Mouse (Mus musculus) embryo, embryonic 11 days (tissue): ENCODE results near the gene Cers5.
"Not testable (repeated sequence)": the region's sequence is repeated elsewhere in the genome, so short reads cannot be mapped to it uniquely, and the experiment has no call there.

Experiments used
- DNase-seq: peaks from one replicate; pipeline ENCODE4 v3.0.0-alpha.2; 2015

Gene Cers5

DNA sequence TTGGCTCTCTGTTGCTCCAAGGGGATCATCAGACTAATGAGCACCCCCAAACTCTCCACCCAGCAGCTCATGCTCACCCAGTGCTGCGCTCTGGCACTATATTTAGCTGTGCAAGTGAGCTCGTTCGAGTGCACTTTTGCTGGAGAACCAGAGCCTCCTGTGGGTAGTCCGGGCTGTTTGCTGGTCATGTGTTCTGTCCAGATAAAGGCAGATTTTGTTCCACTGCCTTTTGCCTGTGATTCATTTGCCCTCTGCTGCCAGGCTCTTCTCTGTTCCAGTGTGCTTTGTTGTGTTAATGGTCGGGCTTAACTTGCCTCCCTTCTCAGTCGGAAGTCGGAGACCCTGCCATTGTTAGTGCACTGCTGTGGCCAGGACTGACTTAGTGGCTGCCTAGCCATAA lies 67.8 kb downstream of the Cers5 start:
- DNase-seq = no peak

DNA sequence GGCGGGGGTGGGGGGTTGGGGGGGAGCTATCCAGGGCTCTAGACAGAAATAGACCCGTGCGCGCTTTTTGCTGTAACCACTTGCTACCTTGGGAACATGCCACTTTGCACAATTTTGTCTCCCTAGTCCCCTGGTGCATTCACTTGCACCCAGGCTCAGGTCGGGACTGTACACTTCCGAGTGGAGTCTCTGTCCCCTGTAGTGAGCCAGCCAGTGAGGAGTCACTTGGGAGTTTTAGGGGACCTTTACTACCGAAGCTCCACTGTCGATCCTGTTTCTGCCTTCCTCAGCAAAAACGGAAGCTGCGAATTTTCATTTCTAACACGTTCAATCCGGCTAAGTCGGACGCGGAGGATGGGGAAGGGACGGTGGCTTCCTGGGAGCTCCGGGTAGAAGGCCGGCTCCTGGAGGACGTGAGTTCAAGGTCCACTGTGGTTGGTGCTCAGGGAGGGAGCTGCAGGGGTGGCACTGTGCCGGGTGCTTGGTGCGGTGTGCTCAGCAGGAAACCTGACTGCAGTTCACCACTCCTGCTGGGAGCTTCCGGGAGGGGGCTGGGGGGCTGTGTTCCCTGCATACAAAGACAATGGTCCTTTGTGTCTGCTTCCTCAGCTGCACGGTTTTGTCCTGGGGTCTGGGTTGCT lies 68.5 kb downstream of the Cers5 start:
- no peak for DNase-seq

- no peak for DNase-seq
These were observed 69.0 kb downstream of the Cers5 start for GRCm38 (mm10) chr15:99703676-99704040.

DNA sequence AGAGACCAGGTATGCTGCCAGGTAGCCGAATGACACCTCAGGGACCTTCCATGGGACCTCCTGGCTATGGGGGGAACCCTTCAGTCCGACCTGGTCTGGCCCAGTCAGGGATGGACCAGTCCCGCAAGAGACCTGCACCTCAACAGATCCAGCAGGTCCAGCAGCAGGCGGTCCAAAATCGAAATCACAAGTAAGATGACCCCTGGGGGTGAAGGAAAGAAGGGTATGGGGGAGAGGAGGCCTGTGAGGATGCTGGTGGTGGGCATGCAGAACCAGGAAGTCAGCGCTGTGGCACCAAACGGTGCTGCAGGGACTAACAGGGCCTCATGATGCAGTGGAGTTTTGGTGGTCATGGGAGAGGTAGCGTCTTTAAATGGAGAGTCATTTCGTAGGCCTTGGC lies 69.6 kb downstream of the Cers5 start:
- DNase-seq = no peak

DNA sequence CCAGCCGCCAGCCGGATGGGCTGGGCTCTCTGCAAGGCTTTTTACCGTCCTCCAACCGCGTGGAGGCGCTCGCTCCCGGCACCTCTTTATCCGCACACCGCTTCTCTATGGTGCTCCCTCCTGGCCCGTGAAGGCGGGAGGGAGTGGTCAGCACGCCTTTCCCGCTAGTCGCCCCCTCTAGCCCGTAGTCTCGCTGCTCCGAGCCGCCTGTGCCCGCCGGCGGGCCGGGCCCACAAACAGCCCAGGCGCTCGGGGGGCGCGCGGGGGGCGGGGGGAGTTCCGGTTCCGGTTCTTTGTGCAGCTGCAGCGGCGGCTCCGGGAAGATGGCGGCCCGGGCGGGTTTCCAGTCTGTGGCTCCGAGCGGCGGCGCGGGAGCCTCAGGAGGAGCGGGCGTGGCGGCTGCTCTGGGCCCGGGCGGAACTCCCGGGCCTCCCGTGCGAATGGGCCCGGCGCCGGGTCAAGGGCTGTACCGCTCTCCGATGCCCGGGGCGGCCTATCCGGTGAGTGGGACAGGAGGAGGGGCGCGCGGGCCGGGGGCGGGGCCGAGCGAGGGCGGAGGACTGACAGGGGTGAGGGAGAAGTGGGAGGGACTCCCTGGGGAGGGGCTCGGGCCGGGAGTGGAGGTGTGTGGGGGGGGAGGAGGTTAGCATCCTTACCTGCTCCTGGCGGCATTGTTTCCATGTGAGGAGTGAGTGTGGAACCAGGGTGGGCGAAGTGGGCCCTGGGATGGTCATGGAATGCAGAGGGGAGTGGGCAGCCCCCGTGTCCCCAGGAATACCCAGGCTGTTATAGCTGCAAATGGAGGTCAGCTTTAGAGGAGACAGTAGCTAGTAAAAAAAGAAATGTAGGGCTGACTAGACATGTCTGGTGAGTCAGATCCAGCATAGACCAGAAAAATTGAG lies 70.4 kb downstream of the Cers5 start, which contains the start of gene Smarcd1:
TSS of gene Smarcd1 (plus strand) at position 131 of the 902 bp plus-strand sequence.
- peak; percentile 98 for DNase-seq

DNA sequence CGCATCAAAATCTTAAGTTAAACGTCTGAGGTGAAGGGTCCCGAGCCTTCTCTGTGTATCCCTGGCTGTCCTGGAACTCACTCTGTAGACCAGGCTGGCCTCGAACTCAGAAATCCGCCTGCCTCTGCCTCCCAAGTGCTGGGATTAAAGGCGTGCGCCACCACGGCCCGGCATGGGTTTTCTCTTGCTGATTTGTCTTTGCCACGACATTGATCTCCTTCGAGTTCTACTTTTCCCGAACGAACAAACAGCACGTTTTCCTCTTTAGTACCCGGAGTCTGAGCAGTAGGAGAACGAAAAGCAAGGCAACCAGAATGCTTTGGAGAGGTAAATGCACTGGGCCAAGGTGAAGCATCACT lies 71.1 kb downstream of the Cers5 start:
- not testable (repeated sequence) for DNase-seq

GRCm38 (mm10) chr15:99700219-99701106 lies 72.2 kb downstream of the Cers5 start:
- no peak for DNase-seq

DNA sequence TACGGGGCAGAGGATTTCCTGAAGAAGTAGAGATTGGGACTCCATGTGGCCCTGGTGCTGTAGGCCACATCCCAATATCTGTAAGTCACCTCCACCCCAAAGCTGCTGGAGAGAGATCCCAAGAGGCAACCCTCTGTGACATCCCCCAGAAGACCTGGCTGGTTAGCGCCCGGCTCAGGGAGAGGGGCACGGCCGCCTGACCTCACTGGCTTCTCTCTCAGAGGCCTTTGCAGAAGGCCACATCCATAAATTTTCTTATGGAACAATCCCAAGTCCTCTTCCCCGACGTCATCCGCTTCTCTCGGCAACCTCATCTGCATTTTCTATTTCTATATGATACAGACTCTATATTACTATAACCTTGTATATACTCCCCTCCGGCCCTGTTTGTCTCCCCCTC lies 73.0 kb downstream of the Cers5 start:
- DNase-seq = no peak

GRCm38 (mm10) chr15:99698533-99699085 lies 74.1 kb downstream of the Cers5 start:
- DNase-seq = no peak

- no peak for DNase-seq
These were observed 75.4 kb downstream of the Cers5 start for GRCm38 (mm10) chr15:99697309-99697708.

DNA sequence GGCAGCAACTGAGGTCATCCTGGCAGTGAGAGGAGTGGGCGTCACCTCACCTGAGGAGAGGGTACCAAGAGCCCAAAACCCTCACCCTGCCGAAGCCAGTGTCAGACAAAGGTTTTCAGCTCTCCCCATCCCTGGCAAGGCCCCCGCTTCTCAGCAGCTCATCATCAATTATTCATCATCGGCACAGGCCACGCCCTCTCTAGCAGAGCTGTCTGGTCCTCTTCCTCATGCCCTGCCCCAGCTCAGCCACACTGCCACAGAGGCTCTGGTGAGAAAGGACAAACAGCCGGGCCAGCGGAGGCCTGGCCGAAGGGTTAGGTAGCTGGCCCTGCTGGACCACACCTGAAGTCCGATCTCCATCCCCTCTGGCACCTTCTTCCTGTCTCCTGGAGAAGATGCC lies 80.7 kb downstream of the Cers5 start:
- no peak for DNase-seq

DNA sequence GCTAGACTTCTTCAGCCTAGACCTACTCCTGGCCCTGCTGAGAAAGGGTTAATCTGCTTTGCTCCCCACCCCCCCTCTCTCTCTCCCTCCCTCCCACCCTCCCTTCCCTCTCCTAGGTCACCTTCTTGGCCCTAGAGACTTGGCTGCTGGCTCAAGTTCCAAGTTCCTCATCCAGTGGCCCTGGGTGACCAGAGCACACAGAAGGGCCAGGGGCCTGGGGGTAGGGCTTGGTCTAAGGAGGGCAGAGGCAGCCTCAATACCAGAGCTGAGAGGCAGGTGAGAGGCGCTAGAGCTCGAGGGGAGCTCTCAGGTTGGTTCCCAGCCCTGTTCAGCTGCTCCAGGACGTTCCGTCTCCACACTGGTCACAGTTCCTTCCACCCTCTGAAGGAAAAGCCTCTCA lies 81.8 kb downstream of the Cers5 start:
- DNase-seq = no peak

- peak; percentile 82 for DNase-seq
These were observed 84.0 kb downstream of the Cers5 start for GRCm38 (mm10) chr15:99688712-99689111.
